Mouse (Mus musculus): ENCODE measurements at regions not wholly inside any gene's neighbourhood (a gene's known extent, or its start where the extent isn't known, plus 50 kb on each side); places are given as distances from the start of the nearest gene placed in this dataset.

GRCm38 (mm10) chr2:103876236-103876635 lies 78.8 kb upstream of the Caprin1 start:
- TF ChIP-seq POLR2A (IDR thresholded peaks at IDR 0.05; ENCODE audit: low read depth, low read length) (no peak), CTCF (conservative IDR thresholded peaks at IDR 0.05; ENCODE audit: insufficient read depth, insufficient read length, low read depth, low read length) (no peak)
